Mouse (Mus musculus) liver, postnatal 0 days (tissue): Measurements from ENCODE around the gene Trcg1.

Experiments used
- CTCF ChIP-seq: sonication (generic); IDR thresholded peaks from 2 replicates; pipeline ENCODE4 v1.5.1; 2016; ENCODE audit warnings: antibody characterized with exemption, low read depth
- EP300 ChIP-seq: IDR thresholded peaks from 2 replicates; pipeline ENCODE4 v1.6.1; 2016; ENCODE audit warnings: antibody characterized with exemption, low read depth, mild to moderate bottlenecking

DNA sequence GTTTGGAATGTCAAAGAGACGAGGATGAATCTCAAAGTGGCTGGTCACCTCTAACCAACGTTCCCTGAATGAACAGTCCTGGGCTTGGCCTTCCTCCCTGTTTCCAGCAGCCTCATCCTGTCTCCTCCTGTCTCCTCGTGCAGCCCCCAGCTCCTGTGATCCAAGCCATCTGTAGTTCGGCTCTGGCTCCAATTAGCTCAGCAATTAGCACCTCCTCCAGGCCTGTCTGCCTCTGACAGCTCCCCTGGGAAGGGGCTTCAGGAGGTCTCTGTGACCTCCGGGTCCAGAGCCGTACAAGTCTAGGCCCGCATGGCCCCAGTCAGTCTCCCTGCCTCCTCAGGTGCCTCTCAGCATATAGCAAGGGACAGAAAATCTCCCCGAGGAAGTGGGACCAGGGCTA, 34.0 kb downstream of the Trcg1 start:
- TF ChIP-seq CTCF: no peak
- TF ChIP-seq EP300: no peak
